Mouse (Mus musculus): ENCODE measurements around the gene Cmss1. TPM values are rescaled to one million over a fixed set of nuclear protein-coding genes. Genes with fewer than 3 reads are reported as not detected.

Gene Cmss1
- total RNA-seq, 4 experiments from 2014 or later = 16.6 to 25.6 (median 17.6) TPM

DNA sequence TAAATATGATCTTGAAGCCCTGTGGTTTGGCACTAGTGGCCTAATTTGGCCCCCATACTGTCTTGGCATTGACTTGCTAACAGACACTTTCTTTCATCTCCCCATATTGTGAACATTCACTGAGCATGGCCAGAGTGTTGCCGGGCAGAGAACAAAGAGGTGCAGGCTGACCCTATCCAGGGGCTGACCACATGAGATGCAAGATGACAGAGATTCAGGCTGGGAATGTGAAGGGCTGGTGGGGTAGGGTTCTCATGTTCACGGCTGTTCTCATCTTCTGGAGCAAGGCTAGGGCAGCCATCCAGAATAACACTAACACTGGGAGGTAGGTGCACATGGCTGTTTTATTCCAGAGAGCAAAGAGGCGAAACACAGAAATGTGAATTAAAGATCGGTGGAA lies 92.3 kb downstream of the Cmss1 start:
- no peak for DNase-seq

DNA sequence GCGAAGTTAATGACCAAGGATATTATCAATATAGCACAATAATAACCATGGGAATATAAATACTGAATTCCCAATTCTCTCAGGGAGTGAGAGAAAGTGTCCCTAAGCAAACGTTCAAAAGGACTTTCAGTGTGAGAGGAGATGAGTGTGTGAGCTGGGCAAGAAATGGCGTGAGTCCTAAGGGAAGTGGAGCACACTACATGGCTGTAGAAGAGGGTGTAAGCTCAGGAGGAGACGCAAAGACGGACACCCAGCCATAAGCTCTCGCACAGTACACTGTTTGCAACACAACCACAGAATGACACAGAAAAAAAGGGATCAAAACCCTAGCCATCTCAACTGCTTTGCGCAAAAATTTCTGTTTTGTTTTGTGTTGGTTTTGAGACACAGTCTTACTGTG lies 93.1 kb downstream of the Cmss1 start:
- DNase-seq = no peak

DNA sequence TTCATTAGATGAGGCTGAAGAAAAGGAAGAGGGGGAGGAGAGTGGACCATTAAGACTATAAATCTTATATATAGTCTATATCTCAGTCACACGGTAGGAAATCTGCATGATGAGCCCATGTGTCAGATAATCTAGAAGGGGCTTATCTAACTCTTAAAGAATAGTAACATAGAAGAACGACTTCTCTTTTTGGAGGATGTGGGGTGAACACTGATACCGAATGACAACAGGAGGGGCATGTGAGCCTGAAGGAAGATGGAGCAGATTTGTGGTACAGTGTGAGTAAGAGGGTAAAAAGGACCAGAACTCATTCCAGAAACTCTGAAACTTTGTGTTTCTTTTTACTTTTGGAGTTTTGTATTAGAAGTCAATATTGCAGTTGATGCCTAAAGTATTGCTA lies 97.6 kb downstream of the Cmss1 start:
- no peak for DNase-seq

DNA sequence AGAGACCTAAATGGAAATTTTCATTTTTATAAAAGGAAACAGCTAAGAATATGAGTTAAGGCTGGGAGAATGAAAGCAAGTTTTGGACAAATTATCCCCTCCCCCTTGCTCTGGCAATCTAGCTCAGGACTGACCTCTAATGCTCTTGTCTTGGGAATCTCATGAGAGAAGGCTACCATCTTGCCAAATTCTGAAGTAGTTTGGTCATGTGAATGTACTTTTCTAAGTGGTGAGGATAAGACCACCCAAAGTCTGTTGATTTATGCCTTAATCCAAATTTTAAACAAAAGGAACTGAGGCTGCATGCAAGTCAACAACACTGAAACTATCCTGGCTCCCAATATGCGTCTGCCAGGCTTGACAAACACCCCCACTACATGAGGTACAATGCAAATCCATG lies 98.3 kb downstream of the Cmss1 start:
- no peak for DNase-seq

DNA sequence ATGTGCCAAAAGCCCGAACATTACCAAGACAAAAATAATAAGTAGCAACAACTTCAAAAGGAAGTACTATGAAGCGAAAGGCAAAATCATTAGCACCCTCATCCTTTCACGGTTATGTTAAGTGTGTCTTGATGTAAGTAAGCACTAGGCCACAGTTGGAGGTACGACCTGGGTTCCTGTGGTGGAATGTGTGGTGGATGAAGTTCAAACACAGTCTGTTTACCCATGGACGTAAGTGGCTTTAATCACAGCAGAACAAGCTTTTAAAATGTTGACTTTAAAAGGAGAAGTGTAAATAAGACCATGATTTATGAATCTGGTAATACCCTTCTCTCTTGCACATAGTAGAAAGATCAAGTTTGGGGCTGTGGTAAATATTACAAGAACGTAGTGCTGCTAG lies 100.5 kb downstream of the Cmss1 start:
- no peak for DNase-seq

DNA sequence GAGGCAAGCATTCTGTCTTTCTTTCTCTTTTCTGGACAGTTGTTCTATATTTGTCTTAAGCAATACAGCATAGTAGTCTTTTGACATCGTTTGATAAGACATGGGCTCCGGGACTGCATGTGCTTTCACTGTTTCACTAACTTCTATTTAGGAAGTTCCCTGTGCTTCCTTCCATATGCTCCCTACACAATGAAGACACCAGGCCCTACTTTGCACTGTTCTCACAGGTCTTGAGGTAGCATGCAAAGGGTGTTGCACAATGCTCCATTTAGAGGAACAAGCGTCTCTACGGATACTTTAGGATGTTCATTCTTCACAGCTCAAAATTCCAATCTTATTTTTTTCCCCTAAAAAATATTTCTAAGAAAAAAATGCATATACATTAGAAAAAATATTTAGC lies 101.9 kb downstream of the Cmss1 start:
- no peak for DNase-seq

DNA sequence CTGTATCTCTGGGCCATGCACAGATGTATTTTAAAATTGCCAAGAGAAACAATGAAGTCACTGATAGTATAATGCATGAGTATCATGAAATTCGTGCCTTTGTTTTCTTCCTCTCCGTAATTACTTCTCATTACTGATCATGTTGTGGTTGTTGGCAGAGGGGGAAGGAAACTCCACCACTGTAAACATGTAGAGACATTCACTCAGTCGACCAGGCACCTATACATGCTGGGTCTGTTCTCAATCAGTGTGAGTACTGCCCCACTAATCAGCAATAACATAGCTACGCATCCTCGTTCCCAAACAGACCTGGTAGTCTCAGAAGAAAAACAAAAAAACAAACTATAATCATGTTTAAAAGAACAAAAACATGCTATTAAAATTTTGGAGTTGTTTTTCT lies 103.9 kb downstream of the Cmss1 start:
- DNase-seq = no peak

DNA sequence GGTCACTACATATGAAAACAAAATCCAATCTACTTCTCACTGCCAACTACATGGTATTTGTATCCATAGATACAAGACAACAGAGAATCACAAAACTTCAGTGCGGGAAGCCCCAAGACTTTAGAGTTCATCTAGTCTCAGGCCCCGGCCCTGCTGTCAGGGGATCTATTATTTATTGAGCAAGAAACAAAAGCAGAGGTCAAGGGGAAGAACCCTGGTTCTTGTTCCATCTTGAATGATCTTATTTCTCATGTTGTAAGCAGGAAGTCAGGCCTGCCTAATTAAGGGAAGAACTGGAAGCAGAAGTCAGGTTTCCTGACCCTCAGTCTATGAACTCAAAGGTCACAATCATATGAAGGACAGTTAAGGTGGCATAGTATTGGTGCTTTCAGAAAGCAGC lies 104.4 kb downstream of the Cmss1 start:
- DNase-seq = no peak

DNA sequence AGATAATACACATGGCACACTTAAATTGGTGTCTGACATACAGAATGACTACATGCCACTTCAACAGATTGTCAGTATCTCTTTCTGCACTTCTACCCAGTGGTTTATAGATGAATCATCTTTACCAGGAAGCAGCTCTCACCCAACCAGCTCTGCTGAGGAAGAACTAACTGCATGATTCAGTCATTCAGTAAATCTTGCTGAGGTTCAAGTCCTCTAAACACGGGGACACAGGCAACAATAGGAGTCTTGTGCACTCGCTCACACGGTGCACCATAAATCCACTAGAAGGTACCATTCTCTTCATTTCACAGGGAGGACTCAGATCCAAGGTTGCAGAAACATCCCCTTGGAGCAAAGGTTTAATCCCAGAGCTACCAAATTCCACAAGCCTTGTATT lies 105.8 kb downstream of the Cmss1 start:
- DNase-seq = no peak

DNA sequence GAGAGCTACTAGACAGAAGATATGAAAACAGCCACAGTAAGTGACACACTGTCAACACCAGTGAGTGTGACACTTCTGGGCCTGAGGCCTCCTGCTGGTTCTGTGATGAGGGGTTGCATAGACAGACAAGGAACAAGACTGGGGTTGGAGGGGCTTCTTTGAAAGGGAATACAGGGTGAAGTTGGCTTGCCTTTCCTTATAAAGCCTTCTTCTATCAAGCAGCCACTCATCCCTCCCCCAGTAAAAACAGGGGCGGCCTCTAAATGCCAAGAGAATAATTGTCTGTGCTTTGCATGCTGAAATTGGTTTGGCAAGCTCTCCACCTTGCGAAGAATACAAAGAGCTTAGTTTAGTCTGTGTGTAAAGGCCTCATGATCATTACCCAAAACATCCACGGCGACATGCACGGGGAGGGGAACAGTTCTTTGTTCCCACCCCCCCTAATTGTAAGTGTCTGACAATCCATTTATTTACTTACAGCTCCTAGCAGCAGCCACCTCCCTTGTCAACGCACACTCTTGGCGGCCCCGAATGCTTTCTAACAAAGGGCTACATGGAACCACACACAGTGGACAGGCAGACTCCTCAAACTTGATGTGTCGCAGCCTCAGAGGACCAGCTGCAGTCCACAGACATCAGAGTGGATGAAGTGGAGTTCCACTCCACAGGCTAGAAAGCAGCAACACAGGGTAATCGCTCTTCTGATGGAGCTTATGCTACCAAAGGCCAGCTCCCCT lies 110.1 kb downstream of the Cmss1 start:
- DNase-seq = no peak

DNA sequence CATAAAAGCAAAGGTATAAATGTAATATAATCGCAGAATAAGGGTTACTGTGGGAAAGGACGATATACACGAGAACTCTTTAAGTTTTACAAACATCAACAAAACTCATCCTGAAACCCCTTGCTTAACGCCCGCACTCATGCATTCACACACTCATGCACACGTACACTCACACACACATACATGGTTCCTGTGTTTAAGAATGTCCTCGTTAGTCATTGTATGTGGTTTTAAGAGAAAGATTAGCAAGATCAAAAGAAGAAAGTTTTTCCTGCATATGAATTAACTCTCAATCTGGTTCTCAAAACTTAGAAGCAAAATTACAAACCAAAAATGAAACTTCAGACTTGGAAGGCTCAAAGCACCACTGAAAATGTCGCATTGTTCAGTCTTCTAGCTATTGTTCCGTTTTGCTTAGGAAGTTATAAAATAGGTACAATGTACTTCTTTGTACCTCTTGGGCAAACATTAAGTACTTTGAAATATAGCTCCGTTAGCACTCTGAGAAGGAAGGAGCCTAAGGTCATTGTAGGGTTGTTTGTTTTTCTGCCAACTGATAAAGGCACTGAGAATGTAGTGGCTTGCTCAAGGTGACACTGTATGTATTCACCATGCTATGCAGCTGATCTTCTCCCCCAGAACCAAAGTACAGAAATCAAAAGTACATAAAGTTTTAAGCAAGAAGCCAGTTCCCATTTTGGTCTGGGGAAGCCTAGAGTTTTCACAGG lies 111.0 kb downstream of the Cmss1 start:
- no peak for DNase-seq

DNA sequence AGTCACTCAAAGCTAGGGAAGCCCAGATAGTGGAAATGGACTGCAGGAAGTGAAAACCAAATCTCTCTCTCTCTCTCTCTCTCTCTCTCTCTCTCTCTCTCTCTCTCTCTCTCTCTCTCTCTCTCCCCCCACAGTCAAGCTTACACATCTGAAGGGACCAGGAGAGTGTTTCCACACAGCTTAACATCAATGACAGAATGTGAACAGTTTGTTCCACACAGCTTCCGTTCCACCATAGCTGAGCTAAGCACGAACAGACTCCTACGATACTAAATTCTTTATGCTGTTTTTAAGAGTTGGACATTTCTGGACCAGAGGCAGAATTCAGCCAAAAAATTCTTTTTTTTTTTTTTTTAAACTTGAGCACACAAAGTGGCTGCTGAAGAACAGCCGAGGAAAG lies 114.8 kb downstream of the Cmss1 start:
- DNase-seq = no peak

DNA sequence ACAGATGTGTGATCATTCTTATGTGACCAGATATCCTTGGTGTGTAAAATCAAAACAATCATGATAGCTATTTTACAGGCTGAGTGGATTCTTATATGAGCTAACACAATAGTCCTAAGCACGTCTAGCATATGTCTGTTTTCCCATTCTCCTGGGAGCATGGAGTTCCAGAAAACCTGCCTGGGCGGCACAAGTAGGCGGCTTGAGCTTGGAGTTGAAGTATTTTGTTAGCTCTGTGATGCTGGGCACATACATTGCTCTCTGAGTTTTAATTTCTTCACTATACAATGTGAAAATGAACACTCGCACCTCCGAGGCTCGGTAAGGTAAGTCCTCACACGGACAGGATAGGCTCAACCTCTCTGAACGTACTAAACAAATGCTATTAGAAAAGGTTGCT lies 116.0 kb downstream of the Cmss1 start:
- no peak for DNase-seq

DNA sequence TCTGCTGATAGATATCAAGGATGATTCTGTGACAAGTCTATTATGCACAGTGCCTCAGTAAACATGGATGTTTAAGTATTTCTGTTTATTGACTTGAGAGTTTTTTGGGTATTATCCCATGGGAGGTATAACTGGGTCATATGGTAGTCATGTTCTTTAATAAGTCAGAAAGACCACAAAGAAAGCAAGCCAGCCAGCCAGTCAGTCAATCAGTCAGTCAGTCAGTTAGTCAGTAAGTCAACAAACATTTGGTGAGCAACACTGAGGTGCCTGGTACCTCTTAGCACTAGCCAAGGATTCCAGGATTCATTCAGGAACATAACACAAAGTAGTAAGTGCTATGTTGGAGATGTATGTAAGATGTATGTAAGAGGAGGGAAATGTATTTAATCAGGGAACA lies 118.0 kb downstream of the Cmss1 start:
- no peak for DNase-seq

DNA sequence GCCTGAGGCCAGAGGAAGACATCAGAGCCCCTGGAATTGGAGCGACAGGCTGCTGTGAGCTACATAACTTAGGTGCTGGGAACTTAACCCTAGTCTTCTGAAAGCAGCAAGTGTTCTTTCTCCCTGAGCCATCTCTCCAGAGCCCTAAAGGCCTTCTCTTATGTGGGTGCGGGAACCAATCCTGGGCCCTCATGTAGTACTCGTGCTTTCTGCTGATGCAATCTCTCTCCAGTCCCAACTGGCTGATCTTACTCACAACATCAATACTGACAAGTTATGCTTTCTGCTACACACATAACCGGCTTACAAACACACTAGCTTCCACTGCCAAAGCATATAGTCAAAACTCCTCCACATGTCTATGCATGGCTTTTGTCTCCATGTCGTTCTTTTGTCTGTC lies 120.4 kb downstream of the Cmss1 start:
- DNase-seq = no peak

DNA sequence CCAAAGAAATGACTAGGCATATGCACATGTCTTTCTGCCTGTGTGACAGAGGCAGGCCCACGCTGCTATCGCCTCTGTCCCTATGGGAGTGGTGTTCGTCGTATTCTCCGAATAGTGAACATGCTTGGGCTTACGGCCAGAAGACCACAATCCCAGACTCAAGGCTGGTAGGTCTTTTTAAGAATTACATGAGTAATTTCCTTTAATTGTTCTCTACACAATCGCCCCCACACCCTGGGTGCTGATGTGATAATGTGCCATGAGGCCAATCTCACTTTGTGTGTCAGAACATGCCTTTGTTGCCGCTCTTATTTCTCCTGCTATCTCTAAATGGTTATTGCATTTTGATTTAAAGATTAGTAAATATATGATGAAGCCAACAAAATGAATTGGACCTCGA lies 121.4 kb downstream of the Cmss1 start:
- DNase-seq = no peak

DNA sequence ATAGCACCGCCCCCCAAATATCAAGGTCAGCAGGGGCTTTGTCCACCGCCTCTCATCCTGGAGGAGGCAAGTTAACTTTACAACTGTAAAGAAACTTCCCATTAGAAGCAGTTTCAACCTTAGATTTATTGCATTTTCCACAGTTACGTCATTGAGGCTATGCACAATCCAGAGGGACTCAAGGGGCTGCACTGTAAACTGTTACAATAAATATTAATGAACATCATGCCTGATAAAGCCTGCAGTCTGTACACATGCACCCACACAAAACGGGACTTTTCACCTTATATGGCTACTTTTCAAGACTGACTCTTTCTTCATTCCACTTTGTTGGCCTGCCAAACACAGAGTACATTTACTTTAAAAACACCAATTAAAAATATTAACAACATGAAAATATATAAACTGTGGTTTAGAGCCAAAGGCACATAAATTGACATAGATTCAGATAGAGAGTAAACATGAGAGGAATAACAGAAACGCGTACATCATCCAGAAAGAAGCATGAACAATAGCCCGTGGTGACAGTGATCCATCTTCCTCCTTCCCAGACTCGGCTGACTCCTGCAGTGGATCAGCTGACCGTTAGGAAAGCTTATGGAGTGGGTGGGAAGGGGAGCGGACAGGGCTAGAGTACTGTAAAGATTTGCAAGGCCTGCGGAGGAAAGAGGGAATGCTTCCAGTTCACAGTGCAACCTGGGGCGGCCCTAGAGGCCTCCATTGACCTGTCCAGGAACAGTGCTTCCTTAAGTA lies 122.4 kb downstream of the Cmss1 start:
- no peak for DNase-seq

DNA sequence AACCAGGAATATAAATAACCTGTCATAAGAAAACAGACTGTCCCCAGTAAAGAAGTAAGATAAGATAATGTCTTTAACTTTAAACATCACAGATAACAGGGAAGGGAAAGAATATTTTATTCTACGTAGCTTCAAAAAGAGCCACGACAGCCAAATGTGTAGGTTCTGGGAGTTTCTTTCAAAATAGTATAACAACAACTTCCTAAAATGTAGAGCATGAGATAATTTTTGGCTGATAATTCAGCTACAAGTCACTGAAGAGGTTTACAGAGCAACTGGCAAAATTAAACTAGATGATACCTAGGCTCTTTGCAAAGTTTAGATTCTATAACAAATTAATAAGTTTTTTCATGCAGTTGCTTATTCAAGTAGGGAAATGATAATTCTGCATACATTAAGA lies 123.2 kb downstream of the Cmss1 start:
- no peak for DNase-seq

DNA sequence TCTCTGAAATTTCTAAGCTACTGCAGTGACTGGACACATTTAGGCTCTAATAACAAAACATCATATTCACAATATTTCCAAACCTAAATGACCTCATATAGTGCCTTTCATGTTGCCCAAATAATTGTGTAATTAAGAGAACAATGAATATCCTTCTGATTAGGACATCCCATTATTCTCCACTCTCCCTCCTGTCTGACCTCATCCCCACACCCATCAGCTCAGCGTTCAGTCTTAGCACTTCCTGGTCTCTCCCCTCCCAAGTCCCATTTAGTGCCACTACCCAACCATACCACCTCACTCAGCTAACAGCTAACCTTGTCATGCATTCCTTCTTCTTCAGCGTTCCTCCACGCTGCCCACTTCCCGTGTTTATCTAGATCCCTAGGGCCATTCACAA lies 123.8 kb downstream of the Cmss1 start:
- DNase-seq = no peak

DNA sequence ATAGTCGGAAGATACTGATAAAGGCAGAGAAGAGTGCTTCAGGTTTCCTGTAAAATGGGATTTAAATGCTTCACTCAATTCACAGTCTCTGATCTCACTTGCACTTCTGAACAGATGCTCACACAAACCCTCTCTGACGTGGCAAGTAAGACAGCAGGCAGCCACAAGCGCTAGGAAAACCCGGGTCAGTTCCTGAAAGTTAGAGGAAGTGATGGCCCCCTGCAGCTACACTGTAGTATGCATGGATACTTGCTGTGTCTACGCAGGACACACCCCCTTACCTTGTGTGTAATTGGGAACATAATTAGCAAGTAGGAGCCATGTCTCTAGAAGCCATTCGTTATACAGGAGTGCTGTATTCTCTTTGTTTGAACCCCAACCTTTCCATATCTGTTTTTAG lies 124.4 kb downstream of the Cmss1 start:
- no peak for DNase-seq

DNA sequence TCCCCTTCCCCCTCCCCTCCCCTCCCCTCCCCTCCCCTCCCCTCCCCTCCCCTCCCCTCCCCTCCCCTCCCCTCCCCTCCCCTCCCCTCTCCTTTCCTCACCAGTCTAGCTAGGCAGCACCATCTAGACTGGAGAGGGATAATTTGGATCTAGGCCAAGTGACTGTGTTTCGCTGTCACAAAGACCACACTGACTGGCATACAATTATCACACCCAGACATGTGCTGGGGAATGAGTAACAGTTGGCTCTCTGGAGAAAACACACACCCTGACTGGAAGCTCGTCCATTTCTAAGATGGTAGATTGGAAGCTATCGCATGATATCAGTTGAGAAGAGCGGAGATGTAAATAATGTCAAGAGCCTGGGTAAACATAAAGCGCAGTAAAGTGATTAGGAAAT lies 126.9 kb downstream of the Cmss1 start:
- DNase-seq = no peak

DNA sequence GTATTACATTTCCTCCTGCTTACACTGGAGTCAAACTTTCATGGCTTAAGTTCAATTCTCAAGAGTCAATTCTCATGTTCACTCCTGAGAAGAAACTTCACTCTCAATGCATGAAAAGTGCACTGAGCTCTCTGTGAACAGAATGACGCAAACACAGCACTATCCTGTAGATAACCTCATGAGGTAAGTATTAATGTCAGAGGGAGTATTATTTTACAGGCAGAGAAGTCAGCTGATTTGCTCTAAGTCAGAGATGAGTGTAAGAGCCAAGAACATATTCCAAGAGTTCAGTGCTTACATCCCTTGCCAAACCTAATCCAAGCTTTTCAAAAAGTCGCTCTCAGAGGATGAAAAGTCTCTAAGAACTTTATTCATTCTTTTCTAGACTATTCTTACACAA lies 128.2 kb downstream of the Cmss1 start:
- DNase-seq = no peak

DNA sequence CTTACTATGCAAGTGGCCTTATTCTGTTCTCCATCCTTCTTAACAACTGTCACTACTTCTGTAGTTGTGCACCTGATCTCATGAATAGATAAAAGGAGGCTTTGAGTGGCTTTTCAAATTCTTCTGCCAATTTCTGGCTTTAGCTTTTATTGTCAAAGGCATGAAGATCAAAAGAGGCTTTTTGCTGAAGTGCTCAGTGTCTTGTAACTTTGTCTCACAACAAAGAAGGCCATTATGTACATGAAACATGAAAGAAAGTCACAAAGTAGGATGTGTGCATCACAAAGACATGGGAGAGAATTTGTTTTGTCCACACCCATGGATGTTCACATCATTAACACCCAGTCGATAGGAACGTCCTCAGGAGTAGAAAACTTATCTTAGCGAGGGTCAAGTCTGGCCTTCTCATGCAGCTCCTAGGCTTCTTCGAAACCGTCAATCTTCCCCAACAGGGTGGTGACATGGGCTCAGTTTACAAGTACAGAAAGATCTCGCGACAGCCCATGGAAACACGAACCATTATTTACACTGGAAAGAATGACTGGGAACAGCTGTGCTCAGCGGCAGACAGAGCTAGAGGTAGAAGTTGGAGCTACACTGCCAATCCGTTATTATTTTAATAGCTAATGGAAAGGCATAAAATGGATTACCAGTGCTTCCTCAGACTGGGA lies 133.1 kb downstream of the Cmss1 start:
- no peak for DNase-seq

All from adrenal gland, adult 8-10 months (tissue).